Mouse (Mus musculus) CH12.LX (cell line): Measurements from ENCODE around the gene Dnase1l3. TPM values are rescaled to one million over a fixed set of nuclear protein-coding genes. Genes with fewer than 3 reads are reported as not detected.

Experiments
- DNase-seq: peaks from one replicate; pipeline ENCODE4 v3.0.0-alpha.2; 2013; ENCODE audit errors: extremely low read depth
- H3K27ac ChIP-seq: 2 replicates; pipeline ENCODE4 v1.5.1; 2012; ENCODE audit warnings: low read depth, mild to moderate bottlenecking, control low read depth, moderate library complexity; ENCODE audit not compliant: insufficient read depth
- H3K27me3 ChIP-seq: replicated peaks from 2 replicates; pipeline ENCODE3; 2012; ENCODE audit warnings: inconsistent platforms
- H3K36me3 ChIP-seq, 2 experiments: replicated peaks in 1 of 2; 2 replicates each; pipeline versions ENCODE3 to v1.6.1; 2012; ENCODE audit warnings: inconsistent platforms in 1 of 2, low read length in 1 of 2, mild to moderate bottlenecking in 1 of 2, mixed read lengths in 1 of 2, moderate library complexity in 1 of 2; ENCODE audit not compliant: control insufficient read depth in 1 of 2, insufficient read depth in 1 of 2
- H3K4me1 ChIP-seq, 2 experiments: 2 replicates each; pipeline ENCODE4 v1.6.1; 2012; ENCODE audit warnings: inconsistent platforms in 1 of 2, moderate library complexity in 1 of 2; ENCODE audit not compliant: insufficient read depth in 2 of 2, control insufficient read depth in 1 of 2
- H3K4me2 ChIP-seq: 2 replicates; pipeline ENCODE4 v1.6.1; 2012; ENCODE audit warnings: low read depth, mild to moderate bottlenecking, control low read depth; ENCODE audit not compliant: poor library complexity, insufficient read depth, severe bottlenecking
- H3K4me3 ChIP-seq, 3 experiments: fragments of 150-350 bp in 1 of 3; sonication (generic) in 1 of 3; replicated peaks in 1 of 3; 2 replicates each; pipeline versions ENCODE3 to v1.5.1; 2011 to 2012; ENCODE audit warnings: low read depth in 2 of 3, low read length in 2 of 3, mild to moderate bottlenecking in 2 of 3, moderate library complexity in 2 of 3, control low read depth in 1 of 3, improper control_type of control experiment in 1 of 3, inconsistent platforms in 1 of 3, mixed read lengths in 1 of 3; ENCODE audit not compliant: poor library complexity in 1 of 3
- H3K79me2 ChIP-seq: replicated peaks from 2 replicates; pipeline ENCODE4 v1.6.1; 2012; ENCODE audit warnings: mild to moderate bottlenecking, moderate library complexity; ENCODE audit not compliant: control insufficient read depth, poor library complexity, insufficient read depth, severe bottlenecking; ENCODE audit errors: extremely low read depth
- H3K9ac ChIP-seq: 2 replicates; pipeline ENCODE4 v1.6.1; 2012; ENCODE audit warnings: low read depth, mild to moderate bottlenecking, control low read depth, moderate library complexity; ENCODE audit not compliant: insufficient read depth
- H3K9me3 ChIP-seq: replicated peaks from 2 replicates; pipeline ENCODE3; 2012; ENCODE audit warnings: low read length, inconsistent platforms, mixed read lengths
- BHLHE40 ChIP-seq: IDR thresholded peaks from 2 replicates; pipeline ENCODE4 v1.6.1; 2011; ENCODE audit warnings: mild to moderate bottlenecking, low read depth, low read length, improper control_type of control experiment
- CHD1 ChIP-seq: IDR thresholded peaks from 2 replicates; pipeline ENCODE4 v1.6.1; 2012; ENCODE audit warnings: low read depth, low read length, improper control_type of control experiment, inconsistent platforms
- CHD2 ChIP-seq: IDR thresholded peaks from 2 replicates; pipeline ENCODE4 v1.6.1; 2011; ENCODE audit warnings: low read length, improper control_type of control experiment
- CTCF ChIP-seq, 2 experiments: IDR thresholded peaks in 1 of 2; conservative IDR thresholded peaks in 1 of 2; 2 replicates each; pipeline ENCODE4 v1.5.1; 2011 to 2012; ENCODE audit warnings: low read depth in 2 of 2, low read length in 2 of 2, improper control_type of control experiment in 1 of 2, inconsistent platforms in 1 of 2, mild to moderate bottlenecking in 1 of 2, moderate library complexity in 1 of 2
- ELF1 ChIP-seq: IDR thresholded peaks from 2 replicates; pipeline ENCODE4 v1.6.1; 2014; ENCODE audit warnings: low read depth, mild to moderate bottlenecking, inconsistent platforms, low read length, improper control_type of control experiment
- EP300 ChIP-seq: IDR thresholded peaks from 2 replicates; pipeline ENCODE4 v1.6.1; 2011; ENCODE audit warnings: low read length, improper control_type of control experiment
- GABPA ChIP-seq: IDR thresholded peaks from 2 replicates; pipeline ENCODE4 v1.6.1; 2012; ENCODE audit warnings: low read depth, low read length, improper control_type of control experiment, inconsistent platforms; ENCODE audit not compliant: insufficient replicate concordance
- JUN ChIP-seq: IDR thresholded peaks from 2 replicates; pipeline ENCODE4 v1.6.1; 2011; ENCODE audit warnings: low read depth, mild to moderate bottlenecking, low read length, improper control_type of control experiment, moderate library complexity; ENCODE audit not compliant: insufficient read depth
- JUND ChIP-seq: conservative IDR thresholded peaks from 2 replicates; pipeline ENCODE4 v1.6.1; 2011; ENCODE audit warnings: low read depth, low read length, improper control_type of control experiment
- MAFK ChIP-seq: IDR thresholded peaks from 2 replicates; pipeline ENCODE4 v1.6.1; 2011; ENCODE audit warnings: low read length, improper control_type of control experiment; ENCODE audit not compliant: insufficient replicate concordance
- MAX ChIP-seq: IDR thresholded peaks from 2 replicates; pipeline ENCODE4 v1.6.1; 2011; ENCODE audit warnings: low read length, improper control_type of control experiment
- MEF2A ChIP-seq: IDR thresholded peaks from 2 replicates; pipeline ENCODE4 v1.6.1; 2014; ENCODE audit warnings: low read depth, mild to moderate bottlenecking, inconsistent platforms, low read length, improper control_type of control experiment, borderline replicate concordance
- MXI1 ChIP-seq: IDR thresholded peaks from 2 replicates; pipeline ENCODE4 v1.6.1; 2011; ENCODE audit warnings: mild to moderate bottlenecking, low read depth, low read length, improper control_type of control experiment
- MYC ChIP-seq: IDR thresholded peaks from 2 replicates; pipeline ENCODE4 v1.6.1; 2011; ENCODE audit warnings: low read depth, mild to moderate bottlenecking, improper control_type of control experiment, low read length
- NELFE ChIP-seq: IDR thresholded peaks from 2 replicates; pipeline ENCODE4 v1.6.1; 2011; ENCODE audit warnings: low read depth, low read length, improper control_type of control experiment
- NRF1 ChIP-seq: IDR thresholded peaks from 2 replicates; pipeline ENCODE4 v1.6.1; 2014; ENCODE audit warnings: low read depth, mild to moderate bottlenecking, inconsistent platforms, low read length, improper control_type of control experiment, moderate library complexity
- POLR2A ChIP-seq: IDR thresholded peaks from 2 replicates; pipeline ENCODE4 v1.6.1; 2011; ENCODE audit warnings: low read depth, mild to moderate bottlenecking, improper control_type of control experiment, low read length
- RAD21 ChIP-seq: IDR thresholded peaks from 2 replicates; pipeline ENCODE4 v1.6.1; 2011; ENCODE audit warnings: low read depth, mild to moderate bottlenecking, low read length, improper control_type of control experiment, moderate library complexity
- TBP ChIP-seq: conservative IDR thresholded peaks from 2 replicates; pipeline ENCODE4 v1.6.1; 2011; ENCODE audit warnings: low read depth, low read length, improper control_type of control experiment
- TCF12 ChIP-seq: IDR thresholded peaks from 2 replicates; pipeline ENCODE4 v1.6.1; 2014; ENCODE audit warnings: low read depth, mild to moderate bottlenecking, inconsistent platforms, low read length, improper control_type of control experiment
- USF1 ChIP-seq: IDR thresholded peaks from 2 replicates; pipeline ENCODE4 v1.6.1; 2014; ENCODE audit warnings: low read depth, mild to moderate bottlenecking, inconsistent platforms, low read length, improper control_type of control experiment
- USF2 ChIP-seq: conservative IDR thresholded peaks from 2 replicates; pipeline ENCODE4 v1.6.1; 2011; ENCODE audit warnings: low read depth, low read length, improper control_type of control experiment
- ZC3H11A ChIP-seq: IDR thresholded peaks from 2 replicates; pipeline ENCODE4 v1.6.1; 2012; ENCODE audit warnings: low read depth, mild to moderate bottlenecking, inconsistent platforms, low read length, improper control_type of control experiment
- ZMIZ1 ChIP-seq: IDR thresholded peaks from 2 replicates; pipeline ENCODE4 v1.6.1; 2012; ENCODE audit warnings: low read depth, mild to moderate bottlenecking, inconsistent platforms, low read length, improper control_type of control experiment
- ZNF384 ChIP-seq: IDR thresholded peaks from 2 replicates; pipeline ENCODE4 v1.6.1; 2012; ENCODE audit warnings: low read depth, low read length, improper control_type of control experiment, inconsistent platforms
- dilution Hi-C: fragments of 300-500 bp; cut with MboI; formaldehyde crosslinking; loops from 2 replicates; pipeline ENCODE4 v1.14.3; 2020; ENCODE audit warnings: low sequenced_read_pairs; ENCODE audit not compliant: extremely low pct_unique_long_range_greater_than_20kb, extremely low pct_ligation_motif_present
- in situ Hi-C: fragments of 300-500 bp; cut with MboI; formaldehyde crosslinking; loops from 3 replicates; pipeline ENCODE4 v1.14.3; 2019; ENCODE audit warnings: low sequenced_read_pairs, low pct_ligation_motif_present, low pct_unique_long_range_greater_than_20kb, mixed read lengths
- polyA plus RNA-seq: library from polyadenylated mRNA; unstranded; fragments of >175 nt; gene quantifications from 2 replicates; pipeline ENCODE4 v1.2.1, GENCODE M21; 2012; ENCODE audit warnings: low read depth; ENCODE audit not compliant: insufficient read length
- total RNA-seq, 2 experiments: library from RNA; depleted of rRNA; stranded (reverse); fragments of 300-350 nt in 1 of 2; fragments of >200 nt in 1 of 2; gene quantifications; 2 replicates each; pipeline ENCODE4 v1.2.3; 2012 to 2014

Dnase1l3 gene
- total and polyA plus RNA-seq, 3 experiments, result 2.5 to 36.0 (median 2.9) TPM

DNA sequence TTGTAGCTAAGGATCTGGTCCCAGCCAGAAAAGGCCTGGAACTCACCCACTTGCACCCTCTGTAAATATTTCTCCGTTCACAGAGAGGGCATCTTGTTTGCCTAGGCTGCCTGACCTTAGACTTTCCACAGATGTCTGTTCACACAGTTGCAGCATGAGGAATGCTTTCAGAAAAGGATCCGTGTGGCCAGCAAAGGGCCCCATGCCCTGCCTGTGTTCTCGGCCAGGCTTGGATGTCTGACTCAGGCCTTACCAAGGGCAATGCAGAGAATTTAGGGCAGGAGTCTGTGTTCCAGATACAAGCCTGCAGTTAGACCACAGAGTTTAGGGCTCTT lies 50.6 kb downstream of the Dnase1l3 start:
- no peak overlapping the region for H3K4me2 ChIP-seq

DNA sequence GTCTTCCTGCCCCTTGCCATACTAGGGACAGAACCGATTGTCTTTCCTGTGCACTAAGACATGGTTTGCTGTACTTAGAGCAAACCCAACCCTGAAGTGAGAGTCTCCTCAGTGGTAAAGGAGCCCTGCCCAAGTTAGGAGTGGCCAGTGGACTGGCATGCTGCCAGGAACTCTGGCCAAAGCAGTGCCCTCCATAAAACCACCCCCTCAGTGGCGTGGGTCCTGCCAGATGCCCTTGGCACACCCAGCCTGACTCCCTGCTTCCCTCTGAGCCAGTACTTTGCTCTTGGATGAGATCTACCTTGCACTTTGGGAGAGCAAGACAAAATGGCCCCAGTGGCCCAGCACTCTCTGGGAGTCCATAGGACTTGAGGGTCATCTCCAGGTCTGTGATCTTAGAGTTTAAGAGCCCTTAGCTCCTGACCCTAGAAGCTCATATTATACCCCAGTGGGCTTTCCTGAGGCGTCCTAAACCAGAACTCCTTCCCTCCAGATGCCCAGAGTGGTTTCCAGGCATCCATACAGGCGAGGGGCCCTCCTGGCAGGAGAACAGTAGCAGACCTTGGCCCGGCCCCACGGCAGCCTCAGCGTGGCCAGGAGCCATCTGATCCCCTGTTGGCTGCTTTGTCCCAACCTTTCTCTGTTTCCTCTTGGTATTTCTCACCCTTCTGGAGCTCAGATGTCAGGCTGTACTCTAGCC lies 51.1 kb downstream of the Dnase1l3 start:
- dilution Hi-C loops, result no loop called here
- in situ Hi-C loops, result no loop called here
- no peaks in the 10 kb centered on the region for H3K27me3 ChIP-seq
- H3K4me1 ChIP-seq, result peaks cover 0 to 18% of the 10 kb centered on the region in 2 experiments; a peak in 2 of 4 replicates
- H3K79me2 ChIP-seq, result no peaks in the 10 kb centered on the region
- TF ChIP-seq TCF12 (no peak), JUND (no peak), MAX (no peak), MEF2A (no peak), CTCF (conservative IDR thresholded peaks at IDR 0.05 in 1 of 2, IDR thresholded peaks at IDR 0.05 in 1 of 2; ENCODE audit: low read depth in 2 of 2, low read length in 2 of 2) (no peak), RAD21 (no peak), JUN (no peak), NRF1 (no peak), MYC (no peak), ELF1 (no peak), POLR2A (no peak), USF1 (no peak), MXI1 (no peak), ZC3H11A (no peak), USF2 (no peak), EP300 (no peak), BHLHE40 (no peak), CHD2 (no peak), ZMIZ1 (no peak)
- H3K9me3 ChIP-seq, result no peaks in the 10 kb centered on the region
- H3K4me3 ChIP-seq, result no peak overlapping the region
- H3K9ac ChIP-seq, result no peak overlapping the region
- no peak overlapping the region for H3K4me2 ChIP-seq
- no peak overlapping the region for H3K27ac ChIP-seq
- H3K36me3 ChIP-seq, result peaks cover 60 to 96% of the 10 kb centered on the region in 2 experiments
- DNase-seq, result no peak

More for the DNA sequence above, 50.6 kb downstream of the Dnase1l3 start:
- in situ Hi-C loops (no loop called here), dilution Hi-C loops (no loop called here)
- peaks cover 62 to 96% of the 10 kb centered on the region in 2 experiments for H3K36me3 ChIP-seq
- no peak overlapping the region for H3K27ac ChIP-seq
- H3K4me1 ChIP-seq, result peaks cover 0 to 18% of the 10 kb centered on the region in 2 experiments; a peak in 2 of 4 replicates
- DNase-seq, result no peak
- no peaks in the 10 kb centered on the region for H3K79me2 ChIP-seq
- no peaks in the 10 kb centered on the region for H3K27me3 ChIP-seq
- TF ChIP-seq ZNF384, result no peak
- no peak for TF ChIP-seq ZC3H11A
- no peak for TF ChIP-seq MEF2A
- no peak for TF ChIP-seq CHD1
- TF ChIP-seq MYC, result no peak
- TF ChIP-seq MAFK, result no peak
- no peak for TF ChIP-seq NRF1
- TF ChIP-seq GABPA, result no peak
- no peak for TF ChIP-seq MXI1
- no peak for TF ChIP-seq CHD2
- TF ChIP-seq BHLHE40, result no peak
- no peak for TF ChIP-seq EP300
- TF ChIP-seq RAD21, result no peak
- TF ChIP-seq USF1, result no peak
- TF ChIP-seq TBP, result no peak
- TF ChIP-seq NELFE, result no peak
- no peaks in the 10 kb centered on the region for H3K9me3 ChIP-seq
- H3K9ac ChIP-seq, result no peak overlapping the region
- no peak overlapping the region for H3K4me3 ChIP-seq
